Mouse (Mus musculus) embryonic facial prominence, embryonic 14.5 days (tissue): ENCODE measurements around the gene Lnp1. TPM values are rescaled to one million over a fixed set of nuclear protein-coding genes. Genes with fewer than 3 reads are reported as not detected.

Source experiments
- ATAC-seq: fragments of 200-750 bp; cut with Nextera tagmentation; 2 replicates; pipeline ENCODE4 v1.8.0; 2017; ENCODE audit warnings: low read depth, moderate number of reproducible peaks, moderate TSS enrichment
- DNase-seq: peaks from one replicate; pipeline ENCODE4 v3.0.0-alpha.2; 2015; ENCODE audit warnings: low spot score
- H3K27ac ChIP-seq: fragments of 300-500 bp; sonication (generic); replicated peaks from 2 replicates; pipeline ENCODE4 v1.5.1; 2014; ENCODE audit warnings: low read depth, mild to moderate bottlenecking, low read length, moderate library complexity
- H3K27me3 ChIP-seq: fragments of 300-500 bp; sonication (generic); replicated peaks from 2 replicates; pipeline ENCODE4 v1.6.1; 2014; ENCODE audit warnings: low read length; ENCODE audit not compliant: control insufficient read depth, insufficient read depth
- H3K36me3 ChIP-seq: fragments of 300-500 bp; sonication (generic); 2 replicates; pipeline ENCODE4 v1.6.1; 2014; ENCODE audit warnings: low read length, mixed read lengths; ENCODE audit not compliant: control insufficient read depth, insufficient read depth
- H3K4me1 ChIP-seq: fragments of 300-500 bp; sonication (generic); 2 replicates; pipeline ENCODE4 v1.6.1; 2014; ENCODE audit warnings: antibody characterized with exemption, low read length; ENCODE audit not compliant: control insufficient read depth, insufficient read depth
- H3K4me2 ChIP-seq: fragments of 300-500 bp; sonication (generic); 2 replicates; pipeline ENCODE4 v1.6.1; 2014; ENCODE audit warnings: low read depth, mild to moderate bottlenecking, low read length, moderate library complexity, mixed read lengths
- H3K4me3 ChIP-seq: fragments of 300-500 bp; sonication (generic); 2 replicates; pipeline ENCODE4 v1.5.1; 2014; ENCODE audit warnings: low read depth, mild to moderate bottlenecking, low read length
- H3K9ac ChIP-seq: fragments of 300-500 bp; sonication (generic); 2 replicates; pipeline ENCODE4 v1.6.1; 2014; ENCODE audit warnings: low read depth, mild to moderate bottlenecking, low read length, moderate library complexity, mixed read lengths
- H3K9me3 ChIP-seq: fragments of 300-500 bp; sonication (generic); 2 replicates; pipeline ENCODE4 v1.6.1; 2016; ENCODE audit warnings: low read length; ENCODE audit not compliant: control insufficient read depth
- WGBS: fragments of 180-500 bp; shearing (Covaris S2); extraction: QIAGEN DNeasy Blood & Tissue Kit; methylation state at CpG from one replicate; pipeline ENCODE4 v1.1.7; 2014; 5-methylcytosine and 5-hydroxymethylcytosine counted together
- polyA plus RNA-seq: library from polyadenylated mRNA; unstranded; fragments of >200 nt; fragmentation: Nextera tagmentation; extraction: Ambion mirVana; gene quantifications from 2 replicates; pipeline ENCODE4 v1.2.1, GENCODE M21; 2014

Lnp1 gene
- polyA plus RNA-seq, 1 experiment from 2014 or later, result 0.72 TPM

DNA sequence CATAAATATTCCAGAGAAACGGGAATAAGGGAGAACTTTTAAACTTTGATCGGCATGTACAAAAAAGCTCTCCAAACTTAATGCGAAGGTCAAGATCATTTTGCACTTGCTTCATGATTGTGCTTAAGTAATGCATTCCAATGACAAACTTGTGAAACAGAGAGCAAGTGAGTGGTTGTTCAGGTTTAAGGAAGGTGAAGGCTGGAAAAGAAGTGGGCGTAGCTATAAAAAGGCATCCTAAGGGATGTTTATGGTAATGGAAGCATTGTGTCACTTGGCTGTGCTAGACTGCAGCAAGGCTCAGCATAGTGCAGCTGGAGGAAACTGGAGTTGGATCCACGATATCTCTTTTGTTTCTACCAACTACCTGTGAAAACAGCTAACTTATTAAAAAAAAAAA lies 36.3 kb downstream of the Lnp1 start:
- no peaks in the 10 kb centered on the region for H3K27me3 ChIP-seq
- DNase-seq, result no peak
- 88% methylated on average over 5 of the region's 5 CpGs for WGBS
- H3K4me3 ChIP-seq, result no peak overlapping the region
- H3K9me3 ChIP-seq, result no peaks in the 10 kb centered on the region
- no peaks in the 10 kb centered on the region for H3K4me1 ChIP-seq
- H3K36me3 ChIP-seq, result no peaks in the 10 kb centered on the region
- H3K27ac ChIP-seq, result no peak overlapping the region
- H3K4me2 ChIP-seq, result no peak overlapping the region
- no peak for ATAC-seq
- no peak overlapping the region for H3K9ac ChIP-seq

DNA sequence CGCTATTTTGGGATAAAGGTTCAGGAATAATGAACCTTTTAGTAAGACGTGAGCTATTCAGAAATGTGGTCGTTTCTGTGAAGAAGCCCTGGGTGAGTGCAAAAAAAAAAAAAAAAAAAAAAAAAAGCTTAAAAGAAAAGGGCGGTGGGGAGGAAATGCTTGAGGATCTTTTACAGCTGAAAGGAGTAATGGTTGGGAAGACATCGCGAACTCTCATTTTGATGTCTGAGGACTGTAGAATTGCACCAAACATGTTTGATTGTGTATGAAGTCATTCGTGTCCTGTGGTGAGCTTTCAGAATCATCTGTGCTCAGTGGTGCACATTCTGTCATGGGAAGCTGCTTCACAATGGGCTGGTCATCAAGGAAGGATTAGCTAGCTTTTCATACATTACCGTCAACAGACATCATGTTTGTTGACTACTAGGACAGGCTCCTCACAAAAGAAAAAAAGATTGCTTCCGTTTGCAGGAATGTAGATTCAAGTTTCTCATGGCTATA lies 41.2 kb downstream of the Lnp1 start:
- no peak for DNase-seq
- peak overlapping the region; percentile 62 for H3K9ac ChIP-seq
- WGBS, result 24% methylated on average over 9 of the region's 9 CpGs

DNA sequence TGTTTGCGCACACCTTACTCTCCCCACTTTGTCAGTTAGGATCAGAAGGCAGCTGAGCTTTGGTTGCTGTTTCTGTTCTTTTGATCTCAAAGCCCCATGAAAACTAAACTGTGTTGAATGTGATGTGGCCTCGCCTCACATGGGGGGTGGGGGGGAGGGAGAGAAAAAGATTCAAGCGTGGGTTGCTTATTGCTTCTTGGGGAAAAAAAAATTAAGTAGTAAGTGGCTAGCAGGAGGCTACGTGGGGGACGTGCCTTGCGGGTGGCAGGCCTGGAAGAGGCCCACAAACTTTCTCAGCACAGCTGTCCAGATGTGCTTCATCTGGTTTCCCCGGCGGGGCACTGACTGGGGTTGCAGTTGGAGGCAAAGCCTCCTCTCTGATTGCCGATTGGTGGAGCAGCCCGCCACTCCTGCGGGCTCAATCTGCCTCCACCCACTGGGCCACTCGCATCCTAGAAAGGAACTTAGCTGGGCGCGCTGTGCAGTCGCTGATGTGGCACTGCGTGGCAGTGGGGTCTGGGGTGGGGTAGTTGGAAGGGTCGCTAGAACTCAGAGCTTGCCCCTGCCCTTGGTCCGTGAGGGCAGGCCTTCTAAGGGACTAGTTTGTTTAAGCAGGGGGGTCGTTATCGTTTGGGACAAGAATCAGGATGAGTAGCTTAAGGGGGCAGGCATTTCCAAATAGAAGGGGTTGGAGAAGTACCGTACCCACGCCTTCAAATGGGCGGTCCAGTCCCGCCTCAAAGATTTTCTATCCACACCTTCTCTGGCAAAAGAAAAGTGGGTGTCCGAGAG lies 41.8 kb downstream of the Lnp1 start, which contains the start of gene Tmem45a:
Gene Tmem45a, minus strand, starts transcription at position 343 of the 792 bp plus-strand sequence.
- DNase-seq (peak; percentile 97), ATAC-seq (peak; percentile 100)
- Histone ChIP-seq H3K27me3 (no peaks in the 10 kb centered on the region), H3K4me2 (peak within 1 kb of the TSS; percentile 63), H3K4me3 (peak within 1 kb of the TSS; percentile 50), H3K9me3 (no peaks in the 10 kb centered on the region), H3K27ac (peak within 1 kb of the TSS; percentile 80), H3K9ac (peak within 1 kb of the TSS; percentile 62), H3K4me1 (no peaks in the 10 kb centered on the region; the same call in 1 of the 2 replicates), H3K36me3 (no peaks in the 10 kb centered on the region)
- 4% methylated on average over 23 of the region's 25 CpGs for WGBS

More for the DNA sequence above, 41.2 kb downstream of the Lnp1 start:
- Histone ChIP-seq H3K4me1 (no peaks in the 10 kb centered on the region; the same call in 1 of the 2 replicates), H3K4me2 (peak overlapping the region; percentile 63), H3K4me3 (peak overlapping the region; percentile 50), H3K36me3 (no peaks in the 10 kb centered on the region), H3K27ac (no peak overlapping the region; the same call in 1 of the 2 replicates), H3K27me3 (no peaks in the 10 kb centered on the region), H3K9me3 (no peaks in the 10 kb centered on the region)
- no peak for ATAC-seq

DNA sequence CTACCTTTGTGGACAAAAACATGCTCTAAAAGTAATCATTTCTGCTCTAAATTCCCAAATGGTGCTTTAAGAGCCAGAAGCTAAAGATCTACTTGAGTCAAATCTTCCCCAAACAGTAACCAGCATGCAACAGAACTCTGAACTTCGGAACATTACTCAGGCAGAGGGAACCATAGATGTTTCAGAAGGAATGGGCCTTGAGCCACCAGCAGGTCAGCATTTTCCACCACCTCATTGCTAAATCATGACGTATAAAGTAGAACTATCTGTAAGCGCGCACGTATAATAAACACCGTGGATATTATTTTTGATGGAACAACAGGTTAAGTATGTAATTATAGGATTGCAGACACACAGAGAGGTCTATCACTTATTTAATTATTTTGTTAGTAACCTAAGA lies 43.0 kb downstream of the Lnp1 start:
- Histone ChIP-seq H3K4me3 (peak overlapping the region; percentile 50; the same call in 1 of the 2 replicates), H3K4me2 (peak overlapping the region; percentile 63), H3K9me3 (no peaks in the 10 kb centered on the region), H3K4me1 (no peaks in the 10 kb centered on the region; the same call in 1 of the 2 replicates), H3K27me3 (no peaks in the 10 kb centered on the region), H3K9ac (no peak overlapping the region), H3K36me3 (no peaks in the 10 kb centered on the region), H3K27ac (no peak overlapping the region)
- 83% methylated on average over 6 of the region's 6 CpGs for WGBS
- DNase-seq (no peak), ATAC-seq (no peak)

DNA sequence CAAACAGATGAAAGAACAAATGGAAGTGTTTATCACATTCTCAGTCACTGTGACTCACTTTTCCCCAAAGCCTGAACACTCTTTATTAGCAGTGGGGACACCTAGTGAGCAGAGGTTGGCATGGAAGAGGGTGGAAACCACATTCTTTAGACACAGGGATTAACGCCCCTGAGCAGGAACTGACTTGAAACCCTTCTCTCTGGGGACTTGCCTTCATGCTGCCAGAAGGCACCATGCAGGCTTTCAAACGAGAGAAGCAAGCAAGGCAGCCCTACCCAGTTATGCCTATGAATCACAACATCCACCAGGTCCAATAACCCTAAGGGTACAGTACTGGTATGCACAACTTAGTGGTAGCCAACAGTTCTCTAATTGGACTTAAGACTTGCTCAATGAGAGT lies 54.5 kb downstream of the Lnp1 start:
- Histone ChIP-seq H3K9me3 (no peaks in the 10 kb centered on the region), H3K36me3 (no peaks in the 10 kb centered on the region), H3K4me3 (no peak overlapping the region), H3K4me2 (no peak overlapping the region), H3K27me3 (no peaks in the 10 kb centered on the region), H3K4me1 (no peaks in the 10 kb centered on the region), H3K9ac (no peak overlapping the region), H3K27ac (no peak overlapping the region)
- peak; percentile 50 for DNase-seq
- ATAC-seq, result peak; percentile 22; the same call in 1 of the 2 replicates
- 30% methylated on average over 2 of the region's 2 CpGs for WGBS

DNA sequence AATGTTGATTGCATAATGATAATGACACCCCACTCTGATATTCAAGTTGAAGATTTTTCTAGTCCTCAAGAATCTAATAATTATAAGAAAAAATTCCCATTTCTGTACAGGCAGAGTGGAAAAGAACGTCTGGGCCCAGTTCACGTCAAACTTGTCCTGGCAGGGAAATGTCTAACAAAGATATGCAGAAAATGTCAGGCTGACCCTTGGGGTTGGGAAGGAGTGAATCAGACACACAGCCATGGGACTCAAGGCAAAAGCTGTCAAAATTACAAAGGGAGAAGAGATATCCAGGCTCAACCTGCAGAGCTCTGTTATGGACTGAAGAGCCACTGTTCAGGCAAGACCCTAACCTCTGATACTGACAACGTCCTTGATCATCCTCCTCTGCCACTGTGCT lies 57.4 kb downstream of the Lnp1 start:
- H3K4me2 ChIP-seq, result no peak overlapping the region
- H3K9ac ChIP-seq, result no peak overlapping the region
- H3K4me3 ChIP-seq, result no peak overlapping the region
- H3K27ac ChIP-seq, result no peak overlapping the region
- DNase-seq (no peak), ATAC-seq (no peak)
- no peaks in the 10 kb centered on the region for H3K36me3 ChIP-seq
- H3K9me3 ChIP-seq, result no peaks in the 10 kb centered on the region
- H3K27me3 ChIP-seq, result no peaks in the 10 kb centered on the region
- H3K4me1 ChIP-seq, result no peaks in the 10 kb centered on the region
- WGBS, result 63% methylated on average over 3 of the region's 3 CpGs

DNA sequence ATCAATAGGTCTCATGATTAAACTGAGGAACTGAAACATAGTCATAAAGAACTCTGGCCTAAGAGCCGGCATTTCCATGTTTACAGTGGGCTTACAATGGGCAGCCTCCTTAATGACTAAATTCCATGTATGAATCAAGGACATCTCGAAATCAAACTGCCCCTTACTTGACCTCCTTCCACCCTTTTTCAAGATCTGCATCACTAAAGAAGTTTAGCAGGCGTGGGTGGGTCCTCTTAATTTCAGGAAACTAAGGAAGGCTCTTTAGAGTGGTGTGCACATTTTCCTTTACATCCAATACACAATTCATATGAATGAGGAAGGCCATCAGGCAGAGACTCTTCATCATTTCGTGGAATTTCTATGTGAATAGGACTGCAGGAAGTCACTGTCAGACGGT lies 59.5 kb downstream of the Lnp1 start:
- WGBS, result 87% methylated on average over 5 of the region's 5 CpGs

DNA sequence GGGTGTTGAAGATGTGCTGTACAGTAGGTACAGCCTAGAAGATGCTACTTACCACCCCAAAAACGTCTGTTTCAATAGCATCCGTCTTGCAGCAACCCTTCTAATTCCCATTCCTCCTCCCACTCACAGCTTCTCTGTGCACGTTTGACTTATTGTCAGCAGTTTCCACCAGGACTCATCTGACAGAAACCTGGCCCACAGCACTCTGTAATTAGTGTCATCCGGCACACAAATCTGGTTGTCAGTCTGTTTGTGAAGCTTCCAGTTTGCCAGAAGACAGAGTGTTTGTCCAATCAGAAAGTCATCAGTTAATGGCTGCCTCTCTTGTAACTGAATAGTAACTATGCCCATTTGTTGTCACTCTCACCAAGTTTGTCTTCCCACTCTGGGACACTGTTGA lies 60.3 kb downstream of the Lnp1 start:
- Histone ChIP-seq H3K4me2 (no peak overlapping the region), H3K4me3 (no peak overlapping the region), H3K9me3 (no peaks in the 10 kb centered on the region), H3K9ac (no peak overlapping the region), H3K27ac (no peak overlapping the region), H3K4me1 (no peaks in the 10 kb centered on the region), H3K27me3 (no peaks in the 10 kb centered on the region), H3K36me3 (no peaks in the 10 kb centered on the region)
- DNase-seq (no peak), ATAC-seq (no peak)
- WGBS, result 58% methylated on average over 4 of the region's 4 CpGs

More for the DNA sequence above, 59.5 kb downstream of the Lnp1 start:
- Histone ChIP-seq H3K4me1 (no peaks in the 10 kb centered on the region), H3K9me3 (no peaks in the 10 kb centered on the region), H3K4me3 (no peak overlapping the region), H3K4me2 (no peak overlapping the region), H3K27ac (no peak overlapping the region), H3K27me3 (no peaks in the 10 kb centered on the region), H3K36me3 (no peaks in the 10 kb centered on the region), H3K9ac (no peak overlapping the region)
- DNase-seq (no peak), ATAC-seq (no peak)
